Mouse (Mus musculus) forelimb bud, embryonic 11.5 days (tissue): ENCODE results near the gene H2afy.

ENCODE experiments used
- DNase-seq: peaks from one replicate; pipeline ENCODE4 v3.0.0-alpha.2; 2012; ENCODE audit warnings: low read depth, low spot score

Gene H2afy

GRCm38 (mm10) chr13:56111601-56112000, 24.6 kb downstream of the H2afy start:
- DNase-seq, result no peak

GRCm38 (mm10) chr13:56110694-56111531, 25.2 kb downstream of the H2afy start:
- DNase-seq, result no peak

- no peak for DNase-seq
Observed at GRCm38 (mm10) chr13:56109703-56110102, 26.5 kb downstream of the H2afy start.

GRCm38 (mm10) chr13:56108849-56109519, 27.2 kb downstream of the H2afy start:
- no peak for DNase-seq

- no peak for DNase-seq
Observed at GRCm38 (mm10) chr13:56104971-56105391, 31.2 kb downstream of the H2afy start.

GRCm38 (mm10) chr13:56103796-56104746, 32.1 kb downstream of the H2afy start:
- no peak for DNase-seq

- peak; percentile 29 for DNase-seq
Observed at GRCm38 (mm10) chr13:56102160-56102559, 34.0 kb downstream of the H2afy start.

- no peak for DNase-seq
Observed at GRCm38 (mm10) chr13:56095601-56096195, 40.5 kb downstream of the H2afy start.

GRCm38 (mm10) chr13:56094544-56094943, 41.6 kb downstream of the H2afy start:
- no peak for DNase-seq

GRCm38 (mm10) chr13:56093680-56094079, 42.5 kb downstream of the H2afy start:
- no peak for DNase-seq

GRCm38 (mm10) chr13:56092606-56093005, 43.6 kb downstream of the H2afy start:
- no peak for DNase-seq

- DNase-seq, result no peak
Observed at GRCm38 (mm10) chr13:56090597-56090996, 45.6 kb downstream of the H2afy start.

GRCm38 (mm10) chr13:56088602-56089001, 47.6 kb downstream of the H2afy start:
- no peak for DNase-seq

- no peak for DNase-seq
Observed at GRCm38 (mm10) chr13:56087936-56088335, 48.2 kb downstream of the H2afy start.

GRCm38 (mm10) chr13:56084146-56084905, 51.8 kb downstream of the H2afy start:
- no peak for DNase-seq

GRCm38 (mm10) chr13:56081656-56082055, 54.5 kb downstream of the H2afy start:
- no peak for DNase-seq

- no peak for DNase-seq
Observed at GRCm38 (mm10) chr13:56079616-56080015, 56.5 kb downstream of the H2afy start.

GRCm38 (mm10) chr13:56078724-56079262, 57.4 kb downstream of the H2afy start:
- peak; percentile 48 for DNase-seq

GRCm38 (mm10) chr13:56075930-56076329, 60.2 kb downstream of the H2afy start:
- no peak for DNase-seq

- DNase-seq, result no peak
Observed at GRCm38 (mm10) chr13:56073186-56073585, 63.0 kb downstream of the H2afy start.
